Mouse (Mus musculus) thymus, postnatal 25 days (tissue): ENCODE results near the gene Kbtbd8.

Source experiments
- DNase-seq: peaks from one replicate; pipeline ENCODE4 v3.0.0; 2022

Gene Kbtbd8

DNA sequence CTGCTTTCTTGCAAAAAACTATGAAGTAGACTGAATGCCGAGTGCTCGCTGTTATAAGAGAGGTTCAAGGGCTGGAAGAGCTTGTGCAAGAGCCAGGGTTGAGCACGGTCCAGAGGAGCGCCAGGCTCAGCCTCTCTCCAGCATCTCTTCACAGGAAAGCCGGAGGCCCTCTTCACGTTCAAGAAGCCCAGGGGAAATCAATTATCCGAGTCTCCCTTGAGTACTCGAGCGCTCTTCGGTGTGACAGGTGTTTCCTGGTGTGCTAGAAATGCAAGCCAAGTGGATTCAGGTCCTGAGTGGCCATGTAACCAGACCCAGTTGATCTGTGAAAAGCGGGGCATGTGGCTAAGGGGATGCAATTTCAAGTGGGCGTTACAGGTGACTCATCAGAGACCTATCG lies at the start of gene Kbtbd8:
Gene Kbtbd8 (plus strand): TSS at position 295 of the 400 bp plus-strand sequence.
- peak; percentile 7 for DNase-seq

DNA sequence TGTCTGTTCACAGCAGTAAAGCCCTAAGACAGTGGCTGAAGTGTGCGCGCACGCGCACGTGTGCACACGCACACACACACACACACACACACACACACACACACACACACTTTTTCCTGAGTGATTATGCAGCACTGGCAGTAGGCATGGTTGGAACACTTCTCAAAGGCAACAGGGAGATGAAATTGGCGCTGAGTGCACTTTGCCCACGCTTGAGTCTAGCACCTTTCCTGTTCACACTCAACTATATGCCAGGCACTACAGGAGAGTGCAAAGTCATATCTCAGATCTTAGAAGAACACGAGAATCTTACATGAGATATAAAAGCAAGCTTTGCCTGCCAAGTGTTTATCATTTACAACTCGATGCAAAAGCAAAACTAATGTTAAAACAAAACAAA lies 47.3 kb upstream of the Kbtbd8 start:
- DNase-seq: no peak

DNA sequence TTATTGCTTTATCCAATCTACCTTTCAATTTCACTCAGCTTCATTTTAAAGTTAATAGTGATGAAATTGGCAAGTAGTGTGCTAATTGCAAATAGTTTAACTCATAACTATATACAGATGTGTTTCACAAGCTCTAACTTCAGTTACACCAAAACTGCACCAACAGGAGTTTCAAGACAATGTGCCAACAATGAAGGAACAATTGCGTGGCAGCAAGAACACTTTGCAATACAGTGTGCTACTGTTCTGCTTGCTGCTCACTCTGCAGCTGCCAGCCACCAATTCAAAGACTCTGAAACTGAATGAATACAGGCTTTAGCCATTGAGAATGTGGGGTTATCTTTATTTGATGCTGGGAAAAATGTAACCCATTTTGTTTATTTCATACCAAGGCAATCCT lies 31.8 kb upstream of the Kbtbd8 start:
- no peak for DNase-seq

DNA sequence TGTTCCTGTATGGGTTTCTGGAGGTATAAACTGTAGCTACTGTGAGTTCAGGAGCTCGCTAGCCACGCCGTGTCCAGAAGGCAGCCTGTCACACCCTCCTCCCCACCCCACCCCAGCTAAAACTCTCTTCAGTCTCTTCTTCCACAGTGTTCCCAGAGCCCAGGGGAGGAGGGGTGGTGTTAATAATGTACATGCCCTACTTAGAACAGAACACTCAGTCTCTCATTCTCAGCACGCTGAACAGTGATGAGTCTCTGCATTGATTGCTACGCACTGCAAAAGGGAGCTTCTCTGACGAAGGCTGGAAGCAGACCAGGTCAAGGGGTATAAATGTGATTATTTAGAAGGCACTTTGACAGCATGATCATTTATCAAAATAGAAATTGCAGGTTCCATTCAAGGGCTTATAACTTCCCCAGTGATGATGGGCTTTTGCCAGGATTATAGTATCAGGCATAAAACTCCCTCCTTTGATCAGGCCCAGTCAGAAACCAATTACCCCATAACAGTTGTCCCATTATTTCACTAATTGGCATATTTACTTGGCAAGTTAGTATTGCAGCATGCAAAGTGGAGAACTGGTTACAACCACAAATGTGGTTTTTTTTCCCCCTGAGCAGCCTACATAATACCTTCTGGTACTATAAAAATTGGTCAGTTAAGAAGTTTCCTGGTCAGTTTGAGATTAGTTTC lies 29.7 kb upstream of the Kbtbd8 start:
- DNase-seq: no peak

- no peak for DNase-seq
These were observed 29.0 kb upstream of the Kbtbd8 start for GRCm38 (mm10) chr6:95088075-95088474.

DNA sequence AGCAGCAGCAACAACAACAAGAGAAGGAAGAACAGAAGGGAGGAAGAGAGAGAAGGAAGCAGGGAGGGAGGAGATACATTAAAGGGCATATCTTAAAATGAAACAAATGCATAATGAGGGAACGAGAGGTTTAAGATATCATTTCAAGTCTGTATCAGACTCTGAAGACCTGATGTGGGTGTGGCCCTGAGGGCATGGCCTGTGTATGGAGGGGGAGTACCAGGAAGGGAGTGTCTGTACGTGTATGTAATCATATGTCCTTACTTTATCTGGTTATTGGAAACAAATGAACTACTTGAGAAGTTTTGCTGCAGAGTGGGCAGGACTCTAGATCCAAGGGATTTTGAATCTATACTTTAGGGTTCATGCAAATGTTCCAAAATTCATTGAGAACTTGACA lies 22.3 kb upstream of the Kbtbd8 start:
- DNase-seq: no peak

- DNase-seq: peak; percentile 74
These were observed 18.5 kb upstream of the Kbtbd8 start for GRCm38 (mm10) chr6:95098366-95099109.

- DNase-seq: no peak
These were observed 13.3 kb upstream of the Kbtbd8 start for GRCm38 (mm10) chr6:95103706-95104105.

- no peak for DNase-seq
These were observed 8.6 kb upstream of the Kbtbd8 start for GRCm38 (mm10) chr6:95108437-95108836.

- DNase-seq: no peak
These were observed 7.2 kb upstream of the Kbtbd8 start for GRCm38 (mm10) chr6:95109691-95110450.

DNA sequence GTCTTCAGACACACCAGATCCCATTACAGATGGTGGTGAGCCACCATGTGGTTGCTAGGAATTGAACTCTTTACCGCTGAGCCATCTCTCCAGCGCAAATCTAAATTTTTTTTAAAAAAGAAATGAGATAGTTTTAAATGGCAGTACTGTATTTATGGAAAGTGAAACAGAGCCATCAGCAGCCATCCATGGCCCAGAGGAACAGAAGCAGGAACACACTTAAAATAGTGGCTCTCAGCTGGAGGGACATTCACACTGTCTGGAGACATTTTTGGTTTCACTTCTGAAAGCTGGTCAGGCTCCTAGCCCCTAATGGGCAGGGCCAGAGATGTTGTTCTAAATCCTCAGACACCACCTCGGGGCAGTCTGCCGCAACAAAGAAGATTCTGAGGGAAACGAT lies 5.0 kb upstream of the Kbtbd8 start:
- DNase-seq: no peak

GRCm38 (mm10) chr6:95116513-95116912 lies 527 bp upstream of the Kbtbd8 start:
- DNase-seq: no peak

DNA sequence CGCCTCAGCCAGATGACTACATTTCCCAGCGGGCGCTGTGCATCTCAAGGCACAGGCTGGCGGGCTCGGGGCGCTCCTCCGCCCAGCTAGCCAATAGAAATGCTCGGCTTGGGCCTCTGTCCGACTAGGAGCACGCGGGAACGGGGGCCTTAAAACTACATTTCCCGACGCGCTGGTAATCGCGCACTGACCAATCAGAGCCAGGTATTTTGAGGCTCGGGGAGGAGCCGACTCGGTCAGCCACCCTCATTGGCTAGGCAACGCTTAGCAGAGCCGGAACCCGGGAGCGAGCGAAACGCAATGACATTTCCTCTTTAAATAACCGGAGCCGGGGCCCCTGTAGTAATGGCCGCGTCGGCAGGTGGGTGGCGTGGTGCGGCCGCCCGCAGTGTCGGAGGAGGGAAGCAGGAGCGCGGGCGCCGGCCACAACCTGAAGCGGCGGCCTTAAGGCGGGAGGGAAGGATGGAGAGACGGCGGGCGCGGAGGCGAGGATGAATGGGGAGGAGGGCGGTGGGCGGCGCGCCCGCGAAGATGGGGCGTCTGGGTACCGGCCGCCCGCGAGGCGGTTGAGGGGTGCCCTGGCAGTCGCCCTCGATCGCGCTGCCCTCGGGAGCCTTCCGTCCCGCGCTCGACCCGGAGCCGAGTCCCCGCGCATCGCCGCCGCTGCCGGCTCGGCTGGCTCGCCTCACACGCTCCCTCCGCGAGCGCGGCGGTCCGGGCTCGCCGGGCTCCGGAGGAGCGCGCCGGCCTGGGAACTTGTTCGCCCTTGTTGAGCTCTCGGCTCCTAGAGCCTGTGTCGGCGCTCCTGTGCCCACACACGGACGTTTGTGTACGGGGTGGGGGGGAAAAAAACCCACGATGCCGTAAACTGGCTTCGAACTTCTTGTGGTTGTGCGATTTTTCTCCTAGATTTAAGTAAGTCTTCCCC lies 838 bp downstream of the Kbtbd8 start:
- peak; percentile 92 for DNase-seq

GRCm38 (mm10) chr6:95119389-95119788 lies 2.3 kb downstream of the Kbtbd8 start:
- DNase-seq: no peak

- no peak for DNase-seq
These were observed 33.0 kb downstream of the Kbtbd8 start for GRCm38 (mm10) chr6:95149931-95150534.

DNA sequence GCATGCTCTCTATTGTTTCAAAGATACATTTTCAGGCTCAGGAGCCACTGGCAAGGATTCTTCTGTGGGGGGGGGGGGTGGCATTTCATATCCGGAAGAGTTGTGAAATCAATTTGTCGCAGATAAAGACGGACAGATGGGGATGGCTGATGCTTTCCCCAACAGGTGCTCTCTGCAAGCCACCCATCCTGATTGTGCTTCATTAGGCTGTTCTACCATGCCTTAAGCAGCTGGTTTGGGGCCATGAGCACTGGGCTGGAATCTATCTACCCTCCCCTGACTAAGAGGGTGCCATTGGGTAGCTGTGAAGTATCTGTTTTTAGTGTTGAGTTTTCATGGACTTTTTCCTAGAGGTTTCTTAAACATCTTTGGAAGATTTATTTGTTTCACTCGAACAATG lies 33.8 kb downstream of the Kbtbd8 start:
- no peak for DNase-seq

DNA sequence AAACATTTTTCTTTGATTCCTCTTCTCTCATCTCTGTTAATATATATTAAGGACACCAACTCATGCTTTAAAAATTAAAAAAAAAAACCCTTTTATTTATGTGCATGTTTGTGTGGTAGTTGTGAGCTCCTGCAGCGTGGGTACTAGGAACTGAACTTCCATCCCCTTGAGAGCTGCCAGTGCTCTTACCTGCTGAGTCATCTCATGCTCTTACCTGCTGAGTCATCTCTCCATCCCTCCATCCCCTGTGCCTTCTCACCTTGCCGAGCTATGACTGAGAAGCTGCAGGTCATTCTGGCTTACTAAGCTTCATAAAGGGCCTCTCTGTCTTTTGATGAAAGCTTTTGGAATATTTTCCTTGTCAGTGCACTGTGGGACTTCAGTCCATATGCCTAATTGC lies 34.5 kb downstream of the Kbtbd8 start:
- no peak for DNase-seq

GRCm38 (mm10) chr6:95163965-95164364 lies 46.9 kb downstream of the Kbtbd8 start:
- DNase-seq: no peak

DNA sequence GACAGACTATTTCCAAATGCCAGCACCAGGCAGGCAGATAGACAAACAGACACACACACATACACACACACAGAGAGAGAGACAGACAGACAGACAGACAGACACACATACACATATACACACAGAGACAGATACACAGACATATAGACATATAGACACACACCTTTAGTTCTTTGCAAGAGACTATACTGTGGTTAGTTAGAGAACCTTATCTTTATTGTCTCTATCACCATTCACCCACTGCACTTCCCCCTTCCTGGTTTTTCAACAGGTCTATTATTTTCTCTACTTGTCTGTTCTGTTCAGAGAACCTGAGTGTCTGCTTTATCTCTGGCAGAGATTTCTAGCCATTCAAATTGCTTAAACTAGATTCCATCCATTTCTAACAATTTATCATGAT lies 48.6 kb downstream of the Kbtbd8 start:
- DNase-seq: no peak

GRCm38 (mm10) chr6:95167668-95168227 lies 50.7 kb downstream of the Kbtbd8 start:
- DNase-seq: no peak

- no peak for DNase-seq
These were observed 52.4 kb downstream of the Kbtbd8 start for GRCm38 (mm10) chr6:95169411-95169810.
